Mouse (Mus musculus) cerebellum, adult 11-12 months (tissue): ENCODE data around the gene Abce1.
A peak's percentile ranks its signal among the peaks of the same experiment; 100 is the strongest.
"Not testable (repeated sequence)": the region's sequence is repeated elsewhere in the genome, so short reads cannot be mapped to it uniquely, and the experiment has no call there.

Experiments used
- DNase-seq: peaks from one replicate; pipeline ENCODE4 v3.0.0; 2022

The Abce1 gene

GRCm38 (mm10) chr8:79711064-79711961 is at the start of gene Abce1, which contains the start of gene Anapc10:
Gene Abce1, minus strand, starts transcription at chr8:79711740.
Gene Anapc10, plus strand, starts transcription at chr8:79711820.
- DNase-seq = peak; percentile 97

GRCm38 (mm10) chr8:79750305-79750704 is 38.8 kb upstream of the Abce1 start:
- DNase-seq = no peak

GRCm38 (mm10) chr8:79748591-79748990 is 37.1 kb upstream of the Abce1 start:
- DNase-seq = no peak

- no peak for DNase-seq
Measured at GRCm38 (mm10) chr8:79748171-79748570, 36.6 kb upstream of the Abce1 start.

- DNase-seq = no peak
Measured at GRCm38 (mm10) chr8:79734304-79734703, 22.8 kb upstream of the Abce1 start.

- no peak for DNase-seq
Measured at GRCm38 (mm10) chr8:79727900-79728299, 16.4 kb upstream of the Abce1 start.

- DNase-seq = no peak
Measured at GRCm38 (mm10) chr8:79724589-79724988, 13.0 kb upstream of the Abce1 start.

GRCm38 (mm10) chr8:79723308-79723707 is 11.8 kb upstream of the Abce1 start:
- no peak for DNase-seq

GRCm38 (mm10) chr8:79721537-79721936 is 10.0 kb upstream of the Abce1 start:
- DNase-seq = no peak

GRCm38 (mm10) chr8:79712676-79713075 is 1.1 kb upstream of the Abce1 start:
- no peak for DNase-seq

GRCm38 (mm10) chr8:79706687-79707086 is 4.9 kb downstream of the Abce1 start:
- no peak for DNase-seq

- no peak for DNase-seq
Measured at GRCm38 (mm10) chr8:79692531-79692930, 19.0 kb downstream of the Abce1 start.

GRCm38 (mm10) chr8:79685927-79686326 is 25.6 kb downstream of the Abce1 start:
- DNase-seq = not testable (repeated sequence)

GRCm38 (mm10) chr8:79680965-79681364 is 30.6 kb downstream of the Abce1 start:
- no peak for DNase-seq

- DNase-seq = peak; percentile 13
Measured at GRCm38 (mm10) chr8:79680555-79680954, 31.0 kb downstream of the Abce1 start.

- DNase-seq = not testable (repeated sequence)
Measured at GRCm38 (mm10) chr8:79680083-79680482, 31.5 kb downstream of the Abce1 start.

- no peak for DNase-seq
Measured at GRCm38 (mm10) chr8:79679005-79679404, 32.5 kb downstream of the Abce1 start.

- no peak for DNase-seq
Measured at GRCm38 (mm10) chr8:79676461-79676860, 35.1 kb downstream of the Abce1 start.

GRCm38 (mm10) chr8:79658715-79659114 is 52.8 kb downstream of the Abce1 start:
- DNase-seq = not testable (repeated sequence)

GRCm38 (mm10) chr8:79653736-79654135 is 57.8 kb downstream of the Abce1 start:
- DNase-seq = no peak

- no peak for DNase-seq
Measured at GRCm38 (mm10) chr8:79650158-79650814, 61.3 kb downstream of the Abce1 start.

- DNase-seq = no peak
Measured at GRCm38 (mm10) chr8:79649569-79649968, 62.0 kb downstream of the Abce1 start.

- DNase-seq = no peak
Measured at GRCm38 (mm10) chr8:79641119-79641518, 70.4 kb downstream of the Abce1 start.
